Mouse (Mus musculus) ovary, adult 18-20 months (tissue): ENCODE results near the gene Kif1c.
A peak's percentile ranks its signal among the peaks of the same experiment; 100 is the strongest.
"Not testable (repeated sequence)": the region's sequence is repeated elsewhere in the genome, so short reads cannot be mapped to it uniquely, and the experiment has no call there.

Experiments used
- DNase-seq: peaks from one replicate; pipeline ENCODE4 v3.0.0; 2022; ENCODE audit warnings: low spot score, mixed read lengths

Gene Kif1c

GRCm38 (mm10) chr11:70742581-70743459 is 42.5 kb downstream of the Kif1c start:
- no peak for DNase-seq

- no peak for DNase-seq
Measured at GRCm38 (mm10) chr11:70745636-70746035, 45.3 kb downstream of the Kif1c start.

GRCm38 (mm10) chr11:70747876-70748545 is 47.7 kb downstream of the Kif1c start:
- no peak for DNase-seq

- DNase-seq = no peak
Measured at GRCm38 (mm10) chr11:70752337-70753017, 52.1 kb downstream of the Kif1c start.

- no peak for DNase-seq
Measured at GRCm38 (mm10) chr11:70753146-70753545, 52.8 kb downstream of the Kif1c start.

GRCm38 (mm10) chr11:70754476-70754875 is 54.1 kb downstream of the Kif1c start:
- DNase-seq = no peak

- DNase-seq = no peak
Measured at GRCm38 (mm10) chr11:70754958-70755357, 54.6 kb downstream of the Kif1c start.

- DNase-seq = peak; percentile 34
Measured at GRCm38 (mm10) chr11:70755645-70756044, 55.3 kb downstream of the Kif1c start.

GRCm38 (mm10) chr11:70760446-70760845 is 60.1 kb downstream of the Kif1c start:
- DNase-seq = not testable (repeated sequence)

GRCm38 (mm10) chr11:70762641-70763040 is 62.3 kb downstream of the Kif1c start:
- no peak for DNase-seq

GRCm38 (mm10) chr11:70763582-70763935 is 63.2 kb downstream of the Kif1c start:
- no peak for DNase-seq

- DNase-seq = peak; percentile 67
Measured at GRCm38 (mm10) chr11:70763936-70764808, 63.8 kb downstream of the Kif1c start, which contains the start of gene Zfp3. Gene Zfp3 (plus strand): TSS chr11:70764209.

- DNase-seq = no peak
Measured at GRCm38 (mm10) chr11:70765776-70766445, 65.6 kb downstream of the Kif1c start.

- no peak for DNase-seq
Measured at GRCm38 (mm10) chr11:70770804-70771203, 70.5 kb downstream of the Kif1c start.

GRCm38 (mm10) chr11:70776830-70777571 is 76.7 kb downstream of the Kif1c start:
- peak; percentile 28 for DNase-seq

GRCm38 (mm10) chr11:70777634-70778033 is 77.3 kb downstream of the Kif1c start:
- DNase-seq = no peak

GRCm38 (mm10) chr11:70778058-70778457 is 77.7 kb downstream of the Kif1c start:
- not testable (repeated sequence) for DNase-seq
